Mouse (Mus musculus) spleen, adult 12 weeks (tissue): ENCODE results near the gene Dmac2.

Experiments
- DNase-seq: peaks from one replicate; pipeline ENCODE4 v3.0.0; 2022; ENCODE audit warnings: low spot score

Dmac2 gene

DNA sequence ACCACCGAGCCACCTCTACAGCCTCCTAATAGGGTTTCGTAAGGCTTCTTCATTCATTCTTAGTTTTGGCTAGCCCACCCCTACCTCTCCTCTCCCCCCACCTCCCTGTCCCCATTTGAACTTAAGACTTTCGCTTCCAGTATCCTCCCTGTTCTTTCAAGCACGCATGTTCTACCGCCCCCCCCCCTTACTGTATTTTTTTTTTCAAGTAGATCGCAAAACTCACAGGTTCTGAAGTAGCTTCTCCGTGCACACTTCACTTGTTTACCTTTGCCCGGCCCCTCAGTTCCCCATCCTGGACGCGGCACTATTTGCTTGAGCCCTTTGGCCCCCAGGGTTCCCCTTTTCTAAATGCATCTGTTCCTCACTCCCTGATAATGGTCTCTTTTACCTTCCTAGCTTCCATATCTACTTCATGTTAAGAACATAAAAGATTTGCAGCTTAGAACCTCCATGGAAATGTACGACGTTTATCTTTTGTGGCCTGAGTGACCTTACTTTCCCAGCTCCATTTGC is 33.1 kb downstream of the Dmac2 start:
- DNase-seq = no peak

DNA sequence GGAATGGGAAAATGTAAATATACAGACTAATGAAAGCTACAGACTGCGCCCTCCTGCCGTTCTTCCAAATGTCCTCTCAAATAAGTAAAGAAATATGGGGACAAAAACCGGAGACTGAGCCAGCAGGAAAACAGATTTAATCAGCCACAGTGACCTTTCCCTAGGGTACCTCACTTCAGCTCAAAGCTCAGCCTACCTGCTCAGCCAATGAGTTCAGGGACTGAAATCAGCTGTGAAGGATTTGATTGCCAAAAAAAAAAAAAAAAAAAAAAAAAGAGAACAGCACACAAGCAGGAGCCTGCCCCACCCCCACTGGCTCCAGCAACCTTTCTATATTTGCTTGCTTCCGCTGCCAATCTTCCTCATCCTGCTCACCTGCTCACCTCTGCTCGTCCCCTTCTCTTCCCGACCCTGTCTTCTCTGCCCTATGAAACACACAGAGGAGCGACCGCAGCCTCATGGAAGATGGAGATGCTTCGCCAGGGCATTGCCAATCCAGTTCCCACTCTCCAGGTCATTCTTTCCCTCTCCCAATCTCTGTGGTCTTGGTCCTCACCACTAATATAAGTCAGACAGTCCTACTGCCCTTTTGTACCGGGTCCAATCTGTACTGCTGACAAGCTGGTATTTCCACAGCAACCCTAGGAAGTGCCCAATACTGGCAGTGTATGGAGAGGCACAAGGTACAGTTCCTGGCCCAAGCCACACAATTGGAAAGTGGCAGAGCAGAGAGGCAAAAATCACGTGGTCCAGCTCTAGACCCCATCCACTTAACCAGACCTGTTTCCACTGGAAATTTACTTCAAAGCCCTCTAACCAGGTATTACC is 36.6 kb downstream of the Dmac2 start:
- DNase-seq = no peak

DNA sequence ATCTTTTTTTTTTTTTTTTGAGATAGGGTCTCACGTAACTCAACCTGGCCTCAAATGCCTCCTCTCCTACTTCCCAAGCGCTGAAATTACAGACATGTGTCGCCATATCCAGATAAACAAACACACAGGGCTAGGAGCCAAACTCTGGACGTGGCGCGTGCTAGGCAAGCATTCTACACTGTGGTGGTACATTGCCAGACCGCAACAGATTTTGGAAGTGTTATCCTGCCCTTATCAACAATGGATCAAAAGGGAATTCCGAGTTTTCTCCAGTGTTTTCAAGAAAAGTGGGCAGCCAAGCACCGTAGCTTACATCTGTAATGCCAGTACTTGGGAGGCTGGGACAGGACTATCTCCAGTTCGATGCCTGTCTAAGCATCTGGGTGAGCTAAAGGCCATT is 38.6 kb downstream of the Dmac2 start:
- no peak for DNase-seq

DNA sequence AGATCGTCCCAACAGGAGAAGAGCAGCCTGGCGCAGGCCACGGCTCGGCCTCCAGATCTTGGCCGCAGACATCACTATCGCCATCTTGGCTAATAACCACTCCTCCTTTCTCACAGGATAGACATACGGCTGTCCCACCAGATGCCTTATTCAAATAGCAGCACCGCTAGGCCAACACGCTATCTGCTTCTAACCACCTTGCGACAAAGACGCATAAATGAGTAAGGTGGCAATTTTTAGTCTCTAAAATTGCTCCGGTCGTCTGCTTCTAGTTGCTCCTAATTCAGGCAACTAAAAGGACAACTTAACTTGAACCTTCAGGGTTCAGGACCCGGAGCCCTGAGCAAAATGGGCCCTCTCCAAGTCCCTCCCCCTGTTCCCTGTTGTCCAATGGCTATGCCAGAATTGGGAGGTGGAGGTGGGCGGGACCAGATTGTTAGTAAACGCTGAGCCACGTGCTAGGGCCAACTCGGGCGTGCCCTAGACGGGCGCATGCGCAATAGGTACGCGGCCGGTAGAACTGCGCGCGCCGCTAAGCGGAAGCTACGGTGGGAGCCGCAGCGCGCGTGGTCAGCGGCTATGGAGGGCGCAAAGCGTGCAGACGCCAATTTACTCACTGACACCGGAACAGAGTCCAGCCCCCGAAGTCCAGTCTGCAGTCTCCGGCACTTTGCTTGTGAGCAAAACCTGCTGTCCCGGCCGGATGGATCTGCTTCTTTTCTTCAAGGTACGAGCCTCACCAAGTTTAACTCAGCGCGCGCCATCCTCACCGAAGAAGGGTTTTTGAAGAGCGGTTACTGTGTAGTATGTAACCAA is 39.7 kb downstream of the Dmac2 start, which contains the start of the genes Bckdha and Exosc5:
Gene Bckdha (minus strand): TSS at position 325 of the 816 bp plus-strand sequence.
Gene Exosc5 (plus strand): TSS at position 508 of the 816 bp plus-strand sequence.
- peak; percentile 97 for DNase-seq

DNA sequence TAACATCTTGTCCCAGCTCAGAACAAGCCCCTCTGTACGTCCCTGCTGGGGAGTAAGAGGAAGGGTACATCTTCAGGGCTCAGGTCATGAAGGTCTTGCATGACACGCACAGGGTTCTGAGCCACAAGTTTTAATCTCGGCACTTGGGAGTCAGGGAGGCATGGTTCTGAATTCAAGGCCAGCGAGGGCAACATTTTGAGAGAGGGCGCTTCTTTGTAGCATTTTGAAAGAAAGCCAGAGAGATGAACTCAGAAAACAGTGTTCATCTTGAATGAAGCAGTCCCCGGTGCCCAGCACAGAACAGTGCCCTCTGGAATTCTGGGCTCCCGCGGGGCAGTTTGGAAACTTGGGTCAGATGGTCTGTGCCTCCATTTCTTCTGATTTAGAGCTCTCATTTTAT is 47.2 kb downstream of the Dmac2 start:
- DNase-seq = no peak

DNA sequence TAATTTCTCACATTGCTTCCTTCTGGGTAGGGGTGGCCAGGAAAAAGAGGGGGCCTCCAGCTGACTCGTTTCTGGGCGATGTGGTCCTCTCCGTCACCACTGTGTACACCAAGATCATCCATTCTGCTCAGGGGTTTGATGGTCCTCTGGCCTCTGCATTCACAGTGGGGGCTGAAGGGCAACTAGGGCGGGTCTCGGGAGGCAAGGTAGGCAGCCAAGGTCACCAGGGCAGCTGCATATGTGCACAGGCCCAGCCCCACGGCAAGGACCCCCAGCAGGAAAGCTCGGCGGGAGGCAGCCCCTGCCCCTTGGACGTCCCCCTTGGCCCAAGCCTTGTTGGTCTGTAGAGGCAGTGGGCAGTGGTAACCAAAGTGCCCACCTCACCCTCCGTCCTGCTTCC is 49.9 kb downstream of the Dmac2 start:
- no peak for DNase-seq

DNA sequence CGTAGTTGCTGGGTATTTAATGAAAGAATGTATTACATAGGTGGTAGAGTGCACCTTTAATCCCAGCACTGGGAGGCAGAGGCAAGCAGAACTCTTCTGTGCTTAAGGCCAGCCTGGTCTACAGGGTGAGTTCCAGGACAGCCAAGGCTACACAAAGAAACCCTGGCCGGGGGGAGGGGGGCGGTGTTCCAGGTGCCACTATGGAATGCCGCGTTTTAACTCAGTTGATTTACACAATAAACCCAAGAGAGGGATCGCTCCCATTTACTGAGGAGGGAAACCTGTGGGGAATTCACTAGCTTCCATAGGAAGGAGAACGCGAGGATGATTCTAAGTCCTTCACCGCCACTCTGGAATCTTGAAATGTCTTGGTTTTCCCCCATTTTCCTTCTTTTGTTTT is 50.4 kb downstream of the Dmac2 start:
- DNase-seq = no peak

DNA sequence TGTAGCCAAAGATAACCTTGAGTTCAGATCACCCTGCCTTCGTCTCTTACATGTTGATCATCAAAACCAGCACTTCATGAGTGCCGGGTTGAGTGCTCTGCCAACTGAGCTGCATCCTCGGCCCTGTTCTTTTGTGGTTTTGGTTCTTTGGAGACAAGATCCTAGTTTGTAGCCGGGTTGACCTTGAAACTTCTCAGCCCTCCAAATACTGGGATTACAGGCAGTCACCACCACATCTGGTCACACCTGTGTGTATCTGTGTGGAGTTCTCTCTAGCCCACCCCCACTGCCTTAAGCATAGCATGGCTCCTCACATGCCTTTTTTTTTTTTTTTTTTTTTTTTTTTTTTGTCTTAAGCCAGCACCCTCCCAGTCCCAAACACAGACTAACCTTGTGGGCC is 50.9 kb downstream of the Dmac2 start:
- no peak for DNase-seq

DNA sequence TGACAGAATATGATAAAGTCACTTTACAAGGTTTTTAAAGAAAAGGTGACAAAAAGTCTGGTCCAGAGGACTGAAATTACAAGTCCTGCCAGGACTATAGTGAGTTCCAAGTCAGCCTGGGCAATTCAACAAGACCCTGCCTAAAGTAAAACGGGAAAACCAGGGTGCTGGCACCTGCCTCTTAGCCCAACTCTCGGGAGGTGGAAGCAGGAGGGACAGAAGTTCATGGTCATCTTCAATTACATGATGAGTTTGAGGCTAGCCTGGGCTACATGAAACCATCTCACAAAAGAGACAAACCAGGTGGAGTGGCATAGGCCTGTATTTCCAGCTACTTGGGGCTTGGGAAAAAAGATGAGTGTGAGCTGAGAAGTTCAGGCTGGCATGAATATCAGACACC is 52.5 kb downstream of the Dmac2 start:
- DNase-seq = no peak

DNA sequence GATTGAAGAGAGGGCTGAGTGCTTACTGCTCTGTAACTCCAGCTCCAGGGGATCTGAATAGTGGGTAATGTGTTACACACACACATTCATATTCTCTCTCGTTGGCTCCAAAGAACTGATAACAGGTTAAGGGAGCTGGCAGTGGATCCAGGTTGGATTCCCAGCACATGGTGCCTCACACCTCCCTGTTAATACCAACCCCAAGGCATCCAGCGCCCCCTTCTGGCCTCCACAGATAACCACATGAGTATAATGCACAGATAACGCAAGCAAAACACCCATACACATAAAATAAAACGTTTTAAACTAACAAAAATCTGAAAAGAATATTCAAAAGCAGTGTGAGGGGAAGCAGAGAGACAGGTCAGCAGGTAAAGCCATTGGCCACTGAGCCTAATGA is 53.2 kb downstream of the Dmac2 start:
- DNase-seq = no peak

DNA sequence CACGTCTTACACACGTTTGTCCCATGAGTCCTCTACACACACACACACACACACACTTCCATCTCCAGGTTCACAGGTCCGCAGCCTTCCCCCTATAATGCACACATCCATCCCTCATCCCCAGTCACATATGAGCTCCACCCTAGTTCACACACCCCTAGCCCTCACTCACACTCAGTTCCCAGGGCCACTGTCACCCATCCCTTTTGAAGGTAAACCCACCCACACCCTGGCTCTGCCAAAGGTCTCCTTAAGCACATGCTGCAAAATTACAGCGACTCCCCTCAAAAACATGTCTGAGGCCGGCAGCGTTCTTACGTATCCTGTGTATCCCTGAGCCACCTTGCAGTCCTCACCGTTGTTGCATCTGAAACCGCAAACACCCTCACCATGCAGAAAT is 55.1 kb downstream of the Dmac2 start:
- DNase-seq = no peak

DNA sequence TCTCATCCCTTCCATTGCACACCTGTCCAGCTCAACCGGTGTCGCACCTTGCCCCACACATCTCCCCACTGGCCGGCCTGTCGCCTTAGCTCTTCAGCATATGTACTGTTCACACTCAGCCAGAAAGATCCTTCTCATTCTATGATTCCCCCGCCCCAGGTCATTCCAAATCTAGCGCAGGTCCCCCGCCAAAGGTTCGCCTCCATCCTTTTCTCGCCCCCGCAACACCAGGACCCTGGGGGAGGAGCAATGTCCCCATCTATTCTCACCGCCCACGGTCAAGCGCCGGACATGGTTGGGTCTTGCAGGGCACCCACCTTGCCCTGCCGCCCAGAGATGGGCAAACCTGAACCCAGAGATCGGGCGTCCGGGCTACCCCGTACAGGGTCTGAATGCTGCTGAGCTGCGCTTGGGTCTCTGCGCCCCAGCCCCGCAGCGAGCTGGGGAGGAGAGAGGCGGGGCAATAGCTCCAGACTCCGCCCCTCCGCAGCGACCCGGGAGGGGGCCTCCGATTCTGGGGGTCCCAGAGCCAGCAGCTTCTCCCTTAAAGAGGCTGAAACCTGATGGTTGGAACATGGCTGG is 55.6 kb downstream of the Dmac2 start, which contains the start of gene Tmem91:
Gene Tmem91 (minus strand): TSS at position 448 of the 582 bp plus-strand sequence.
- DNase-seq = no peak
